Mouse (Mus musculus) stomach, embryonic 14.5 days (tissue): ENCODE measurements around the gene Gm21775. TPM values are rescaled to one million over a fixed set of nuclear protein-coding genes. Genes with fewer than 3 reads are reported as not detected.
"Not testable (repeated sequence)": the region's sequence is repeated elsewhere in the genome, so short reads cannot be mapped to it uniquely, and the experiment has no call there.

Experiments
- ATAC-seq: fragments of 200-750 bp; cut with Nextera tagmentation; 2 replicates; pipeline ENCODE4 v1.8.0; 2017; ENCODE audit warnings: low read depth, moderate TSS enrichment; ENCODE audit not compliant: insufficient number of reproducible peaks, insufficient read depth, low FRiP score
- H3K27ac ChIP-seq: fragments of 300-500 bp; sonication (generic); 2 replicates; pipeline ENCODE4 v1.5.1; 2014; ENCODE audit warnings: mild to moderate bottlenecking, low read length, moderate library complexity, mixed read lengths
- H3K27me3 ChIP-seq: fragments of 300-500 bp; sonication (generic); 2 replicates; pipeline ENCODE4 v1.6.1; 2014; ENCODE audit warnings: low read length, control low read depth, mixed read lengths; ENCODE audit not compliant: control insufficient read depth, insufficient read depth
- H3K36me3 ChIP-seq: fragments of 300-500 bp; sonication (generic); 2 replicates; pipeline ENCODE4 v1.6.1; 2014; ENCODE audit warnings: mild to moderate bottlenecking, control low read depth, low read length, moderate library complexity, mixed read lengths; ENCODE audit not compliant: control insufficient read depth, insufficient read depth
- H3K4me1 ChIP-seq: fragments of 300-500 bp; sonication (generic); 2 replicates; pipeline ENCODE4 v1.6.1; 2014; ENCODE audit warnings: low read length, control low read depth, mixed read lengths; ENCODE audit not compliant: control insufficient read depth, insufficient read depth
- H3K4me2 ChIP-seq: fragments of 300-500 bp; sonication (generic); replicated peaks from 2 replicates; pipeline ENCODE4 v1.6.1; 2014; ENCODE audit warnings: low read depth, low read length, control low read depth
- H3K4me3 ChIP-seq: fragments of 300-500 bp; sonication (generic); 2 replicates; pipeline ENCODE4 v1.5.1; 2014; ENCODE audit warnings: low read depth, low read length, control low read depth
- H3K9ac ChIP-seq: fragments of 300-500 bp; sonication (generic); replicated peaks from 2 replicates; pipeline ENCODE4 v1.6.1; 2014; ENCODE audit warnings: low read depth, mild to moderate bottlenecking, control low read depth, low read length, moderate library complexity, mixed read lengths
- H3K9me3 ChIP-seq: fragments of 300-500 bp; sonication (generic); 2 replicates; pipeline ENCODE4 v1.6.1; 2016; ENCODE audit warnings: low read depth, low read length, control low read depth; ENCODE audit not compliant: control insufficient read depth
- WGBS: fragments of 180-500 bp; shearing (Covaris S2); extraction: QIAGEN DNeasy Blood & Tissue Kit; methylation state at CpG from one replicate; pipeline ENCODE4 v1.1.7; 2014; 5-methylcytosine and 5-hydroxymethylcytosine counted together
- polyA plus RNA-seq: library from polyadenylated mRNA; unstranded; fragments of >200 nt; fragmentation: Nextera tagmentation; extraction: Ambion mirVana; gene quantifications from 2 replicates; pipeline ENCODE4 v1.2.1, GENCODE M21; 2014

The Gm21775 gene
- not detected in 2 replicates for polyA plus RNA-seq

GRCm38 (mm10) chrY:10553153-10553552, at the start of gene Gm21775:
Gene Gm21775 (plus strand): TSS chrY:10553453.
- WGBS = 90% methylated on average over 1 of the region's 5 CpGs
- not testable (repeated sequence) for H3K4me2 ChIP-seq, ATAC-seq

GRCm38 (mm10) chrY:10535942-10536341, 17.3 kb upstream of the Gm21775 start, which contains the start of gene Gm20737:
Gene Gm20737 (minus strand): TSS chrY:10536042.
- ATAC-seq, H3K9ac ChIP-seq, H3K27me3 ChIP-seq, H3K4me3 ChIP-seq, H3K4me1 ChIP-seq, H3K9me3 ChIP-seq, H3K36me3 ChIP-seq, H3K27ac ChIP-seq, H3K4me2 ChIP-seq: not testable (repeated sequence)

More at GRCm38 (mm10) chrY:10553153-10553552, at the start of gene Gm21775:
- not testable (repeated sequence) for H3K4me3 ChIP-seq, H3K9me3 ChIP-seq, H3K9ac ChIP-seq, H3K27ac ChIP-seq, H3K4me1 ChIP-seq, H3K27me3 ChIP-seq, H3K36me3 ChIP-seq

Other genes starting within 250 kb of the Gm21775 start
- not detected in 2 replicates for gene Gm20834, start 228.9 kb upstream of the Gm21775 start, polyA plus RNA-seq
- not detected in 2 replicates for gene Gm28510, start 140.7 kb upstream of the Gm21775 start, polyA plus RNA-seq
- gene Gm20737, start 17.4 kb upstream of the Gm21775 start, polyA plus RNA-seq = not detected in 2 replicates
- not detected in 2 replicates for gene Gm21900, start 62.9 kb downstream of the Gm21775 start, polyA plus RNA-seq
- not detected in 2 replicates for gene Gm20777, start 199.0 kb downstream of the Gm21775 start, polyA plus RNA-seq